Mouse (Mus musculus) liver, embryonic 14.5 days (tissue): ENCODE measurements around the gene Dedd2. TPM values are rescaled to one million over a fixed set of nuclear protein-coding genes. Genes with fewer than 3 reads are reported as not detected.

Experiments used
- ATAC-seq: fragments of 200-750 bp; cut with Nextera tagmentation; 2 replicates; pipeline ENCODE4 v1.8.0; 2017; ENCODE audit warnings: moderate number of reproducible peaks, mild to moderate bottlenecking, moderate library complexity; ENCODE audit not compliant: insufficient read depth
- DNase-seq, 3 experiments: peaks; one replicate each; pipeline ENCODE4 v3.0.0-alpha.2; 2012 to 2013; ENCODE audit warnings: low read depth in 3 of 3, low spot score in 3 of 3
- H3K27ac ChIP-seq: fragments of 300-500 bp; sonication (generic); 2 replicates; pipeline ENCODE4 v1.5.1; 2014; ENCODE audit warnings: moderate library complexity, mild to moderate bottlenecking, control low read depth, inconsistent platforms
- H3K27me3 ChIP-seq: fragments of 300-500 bp; sonication (generic); 2 replicates; pipeline ENCODE4 v1.6.1; 2014; ENCODE audit warnings: mild to moderate bottlenecking, low read length, moderate library complexity; ENCODE audit not compliant: control insufficient read depth, insufficient read depth
- H3K36me3 ChIP-seq: fragments of 300-500 bp; sonication (generic); replicated peaks from 2 replicates; pipeline ENCODE4 v1.6.1; 2014; ENCODE audit warnings: low read depth; ENCODE audit not compliant: control insufficient read depth, insufficient read depth
- H3K4me1 ChIP-seq, 2 experiments: fragments of 200-500 bp in 1 of 2; fragments of 300-500 bp in 1 of 2; sonication (generic) in 1 of 2; replicated peaks; 2 replicates each; pipeline ENCODE4 v1.6.1; 2012 to 2014; ENCODE audit warnings: antibody characterized with exemption in 1 of 2, inconsistent platforms in 1 of 2, low read length in 1 of 2; ENCODE audit not compliant: control insufficient read depth in 2 of 2, insufficient read depth in 2 of 2
- H3K4me2 ChIP-seq: fragments of 300-500 bp; sonication (generic); 2 replicates; pipeline ENCODE4 v1.6.1; 2014; ENCODE audit warnings: low read depth, mild to moderate bottlenecking, control low read depth, moderate library complexity
- H3K4me3 ChIP-seq, 2 experiments: fragments of 200-500 bp in 1 of 2; fragments of 300-500 bp in 1 of 2; sonication (generic) in 1 of 2; 2 replicates each; pipeline ENCODE4 v1.5.1; 2012 to 2014; ENCODE audit warnings: low read depth in 2 of 2, low read length in 2 of 2, mild to moderate bottlenecking in 2 of 2, control low read depth in 1 of 2, inconsistent platforms in 1 of 2, moderate library complexity in 1 of 2; ENCODE audit not compliant: insufficient read depth in 1 of 2
- H3K9ac ChIP-seq: fragments of 300-500 bp; sonication (generic); replicated peaks from 2 replicates; pipeline ENCODE4 v1.6.1; 2014; ENCODE audit warnings: mild to moderate bottlenecking, control low read depth, moderate library complexity
- H3K9me3 ChIP-seq: fragments of 300-500 bp; sonication (generic); 2 replicates; pipeline ENCODE4 v1.6.1; 2016; ENCODE audit warnings: low read length, mixed read lengths; ENCODE audit not compliant: control insufficient read depth
- CTCF ChIP-seq: IDR thresholded peaks from 2 replicates; pipeline ENCODE4 v1.5.1; 2016; ENCODE audit warnings: antibody characterized with exemption, low read depth, control low read depth
- EP300 ChIP-seq: IDR thresholded peaks from 2 replicates; pipeline ENCODE4 v1.6.1; 2016; ENCODE audit warnings: antibody characterized with exemption, low read depth
- WGBS: fragments of 180-500 bp; shearing (Covaris S2); extraction: QIAGEN DNeasy Blood & Tissue Kit; methylation state at CpG from one replicate; pipeline ENCODE4 v1.1.7; 2014; ENCODE audit not compliant: insufficient replicate concordance; 5-methylcytosine and 5-hydroxymethylcytosine counted together
- polyA plus RNA-seq, 2 experiments: library from polyadenylated mRNA; depleted of rRNA in 1 of 2; stranded (reverse) in 1 of 2; unstranded in 1 of 2; fragments of >200 nt; fragmentation: Nextera tagmentation in 1 of 2; extraction: Ambion mirVana in 1 of 2; gene quantifications; 2 replicates each; pipeline versions ENCODE4 v1.2.1 to v1.2.3; 2012 to 2014

Gene Dedd2
- polyA plus RNA-seq, 2 experiments: 20.8 to 26.9 TPM

GRCm38 (mm10) chr7:25241062-25241461 lies 20.6 kb upstream of the Dedd2 start:
- WGBS: 45% methylated on average over 2 of the region's 2 CpGs
- peaks cover 7 to 8% of the 10 kb centered on the region in 2 experiments for H3K4me1 ChIP-seq
- no peaks in the 10 kb centered on the region; the same call in 1 of the 2 replicates for H3K36me3 ChIP-seq
- H3K9me3 ChIP-seq: no peaks in the 10 kb centered on the region
- ATAC-seq (no peak), DNase-seq (no peak)
- TF ChIP-seq CTCF: peak; percentile 61
- TF ChIP-seq EP300: no peak
- H3K4me2 ChIP-seq: no peak overlapping the region
- H3K4me3 ChIP-seq: no peak overlapping the region
- H3K9ac ChIP-seq: no peak overlapping the region
- no peaks in the 10 kb centered on the region for H3K27me3 ChIP-seq
- H3K27ac ChIP-seq: no peak overlapping the region

- Histone ChIP-seq H3K9me3 (no peaks in the 10 kb centered on the region), H3K4me3 (no peak overlapping the region), H3K36me3 (no peaks in the 10 kb centered on the region; the same call in none of the 2 replicates), H3K27ac (no peak overlapping the region; the same call in 1 of the 2 replicates), H3K27me3 (no peaks in the 10 kb centered on the region), H3K4me1 (peaks cover 9 to 12% of the 10 kb centered on the region in 2 experiments), H3K9ac (no peak overlapping the region), H3K4me2 (no peak overlapping the region)
- DNase-seq: no peak
- ATAC-seq: no peak
- 62% methylated on average over 7 of the region's 7 CpGs for WGBS
- TF ChIP-seq CTCF (no peak), EP300 (no peak)
Measured at GRCm38 (mm10) chr7:25240631-25241030, 20.2 kb upstream of the Dedd2 start.

GRCm38 (mm10) chr7:25238829-25239623 lies 18.6 kb upstream of the Dedd2 start:
- TF ChIP-seq EP300: no peak; the same call in none of the 2 replicates
- peak; percentile 89 for TF ChIP-seq CTCF
- peak; percentile 81 to 88 (median 81) for DNase-seq
- Histone ChIP-seq H3K27ac (peak overlapping the region; percentile 91), H3K4me1 (peaks cover 9 to 15% of the 10 kb centered on the region in 2 experiments), H3K9me3 (no peaks in the 10 kb centered on the region), H3K27me3 (no peaks in the 10 kb centered on the region), H3K9ac (peak overlapping the region; percentile 72), H3K4me3 (peak overlapping the region; percentile 64 to 93), H3K36me3 (peaks cover 5% of the 10 kb centered on the region), H3K4me2 (peak overlapping the region; percentile 95)
- 2% methylated on average over 30 of the region's 30 CpGs for WGBS
- peak; percentile 15 for ATAC-seq

- DNase-seq (peak; percentile 95 to 97 (median 95)), ATAC-seq (peak; percentile 91)
- Histone ChIP-seq H3K36me3 (peaks cover 14% of the 10 kb centered on the region), H3K4me1 (peaks cover 9 to 15% of the 10 kb centered on the region in 2 experiments), H3K27me3 (no peaks in the 10 kb centered on the region), H3K27ac (peak overlapping the region; percentile 91), H3K4me3 (peak overlapping the region; percentile 64 to 93), H3K9me3 (no peaks in the 10 kb centered on the region), H3K9ac (peak overlapping the region; percentile 72), H3K4me2 (peak overlapping the region; percentile 95)
- under 1% methylated on average over 23 of the region's 23 CpGs for WGBS
- peak; percentile 91 for TF ChIP-seq EP300
- 0 out of 2 replicates have a peak, but pooled peaks have one; percentile 8 for TF ChIP-seq CTCF
Measured at GRCm38 (mm10) chr7:25238015-25238706, 17.7 kb upstream of the Dedd2 start.
